Mouse (Mus musculus) E14TG2a.4 (cell line): ENCODE measurements around the gene Limd2.

Experiments used
- CTCF ChIP-seq: conservative IDR thresholded peaks from 2 replicates; pipeline ENCODE4 v1.5.1; 2014; ENCODE audit warnings: low read length
- POU5F1 ChIP-seq: IDR thresholded peaks from 2 replicates; pipeline ENCODE4 v1.6.1; 2014; ENCODE audit warnings: low read length, borderline replicate concordance

DNA sequence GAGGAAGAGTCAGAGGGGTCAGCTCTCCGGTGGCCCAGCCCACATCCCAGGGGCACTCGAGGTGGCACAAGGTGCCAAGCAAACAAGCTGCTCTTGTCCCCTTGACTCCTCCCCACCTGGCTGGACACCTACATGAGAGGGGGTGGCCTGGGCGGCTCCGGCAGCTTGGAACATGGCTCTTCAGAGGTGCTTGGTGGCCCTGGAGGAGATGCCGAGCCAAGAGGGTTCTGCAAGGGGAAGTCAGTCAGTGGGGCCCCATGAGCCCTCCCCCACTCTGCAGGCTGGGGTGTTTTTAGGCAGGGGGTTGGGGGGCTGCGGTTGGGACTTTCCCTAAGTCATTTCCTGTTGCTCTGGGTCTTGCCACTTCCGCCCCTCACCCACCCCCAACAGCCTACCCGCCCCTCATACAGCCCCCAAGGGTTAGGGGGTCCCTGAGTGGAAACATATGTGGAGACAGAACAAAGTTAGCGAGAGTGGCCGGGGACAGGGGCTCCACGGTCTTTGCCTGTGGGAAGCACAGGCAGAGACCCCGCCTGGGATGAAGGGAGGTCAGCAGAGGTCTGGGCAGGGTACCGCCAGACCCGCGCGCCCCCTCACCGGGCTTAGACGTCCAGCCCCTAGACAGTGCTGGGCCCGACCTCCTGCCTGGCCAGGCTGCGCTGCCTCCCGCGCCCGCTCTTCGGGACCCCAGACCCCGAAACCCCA is 1.3 kb downstream of the Limd2 start:
- TF ChIP-seq CTCF (no peak), POU5F1 (no peak)
